Mouse (Mus musculus): ENCODE data around the gene Kcnip1. TPM values are rescaled to one million over a fixed set of nuclear protein-coding genes. Genes with fewer than 3 reads are reported as not detected.

Kcnip1 gene
- polyA plus RNA-seq, 1 experiment from 2014 or later = 3.9 TPM

DNA sequence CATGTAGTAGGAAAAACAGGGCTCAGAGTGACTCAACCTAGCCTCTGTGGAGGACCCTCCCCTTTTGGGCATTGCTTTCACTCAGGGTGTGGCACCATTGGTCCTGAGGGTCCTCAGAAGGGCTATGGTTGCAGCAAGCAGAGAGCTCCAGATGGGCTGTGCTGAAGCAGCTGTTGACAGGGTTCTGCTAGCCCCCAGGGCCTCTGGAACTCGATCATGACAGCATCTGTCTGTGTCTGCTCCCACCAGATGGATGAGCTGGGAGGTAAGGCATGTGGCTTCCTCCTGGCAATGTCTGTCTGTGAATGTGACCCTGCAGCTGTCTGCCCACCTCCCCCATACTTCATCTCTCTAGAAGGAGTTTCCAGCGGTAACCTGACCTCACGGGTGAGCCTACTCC, 385.2 kb downstream of the Kcnip1 start:
- no peaks in the 10 kb centered on the region for H3K9me3 ChIP-seq (ENCODE audit: control insufficient read depth, low read length)
- ATAC-seq (ENCODE audit: low FRiP score, low TSS enrichment) (0 out of 2 replicates have a peak, but pooled peaks have one; percentile 32), DNase-seq (ENCODE audit: low spot score) (no peak)
- WGBS = 8% methylated on average over 3 of the region's 3 CpGs
- H3K27ac ChIP-seq (replicated peaks) = no peak overlapping the region
- no peak overlapping the region for H3K4me2 ChIP-seq (replicated peaks; ENCODE audit: low read depth)
- H3K4me3 ChIP-seq (ENCODE audit: low read depth, low read length) = no peak overlapping the region
- TF ChIP-seq CTCF (IDR thresholded peaks at IDR 0.05; ENCODE audit: low read depth) = no peak
- TF ChIP-seq EP300 (optimal IDR thresholded peaks at IDR 0.05) = no peak
- H3K9ac ChIP-seq (ENCODE audit: low read length) = no peak overlapping the region
- H3K36me3 ChIP-seq (ENCODE audit: control insufficient read depth, insufficient read depth, low read length) = no peaks in the 10 kb centered on the region
- no peaks in the 10 kb centered on the region for H3K27me3 ChIP-seq (ENCODE audit: control insufficient read depth, insufficient read depth, low read length)
- H3K4me1 ChIP-seq (replicated peaks; ENCODE audit: control insufficient read depth, insufficient read depth) = no peaks in the 10 kb centered on the region

DNA sequence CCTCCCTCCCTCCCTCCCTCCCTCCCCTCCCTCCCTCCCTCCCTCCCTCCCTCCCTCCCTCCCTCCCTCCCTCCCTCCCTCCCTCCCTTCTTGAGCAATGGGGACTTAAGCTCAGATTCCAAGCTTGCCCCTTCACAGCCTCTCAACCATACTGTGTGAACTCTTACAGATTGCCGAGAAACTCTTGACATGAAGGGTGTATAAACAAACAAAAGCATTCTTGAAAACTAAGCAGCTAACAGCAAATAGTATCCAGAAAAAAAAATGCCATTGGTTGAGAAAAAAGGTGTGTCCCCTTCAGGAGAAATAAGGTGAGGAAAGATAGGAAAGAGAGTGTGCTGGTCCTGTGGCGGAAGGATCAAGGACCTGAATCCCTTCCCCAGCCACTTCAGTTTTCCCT, 389.8 kb downstream of the Kcnip1 start:
- WGBS = 51% methylated on average over 2 of the region's 2 CpGs
- H3K27me3 ChIP-seq (ENCODE audit: control insufficient read depth, insufficient read depth, low read length) = no peaks in the 10 kb centered on the region
- no peaks in the 10 kb centered on the region for H3K36me3 ChIP-seq (ENCODE audit: control insufficient read depth, insufficient read depth, low read length)
- ATAC-seq (ENCODE audit: low FRiP score, low TSS enrichment) = no peak
- no peak for TF ChIP-seq EP300 (optimal IDR thresholded peaks at IDR 0.05)
- no peak for TF ChIP-seq CTCF (IDR thresholded peaks at IDR 0.05; ENCODE audit: low read depth)
- no peak overlapping the region for H3K9ac ChIP-seq (ENCODE audit: low read length)
- H3K4me1 ChIP-seq (replicated peaks; ENCODE audit: control insufficient read depth, insufficient read depth) = no peaks in the 10 kb centered on the region
- H3K4me2 ChIP-seq (replicated peaks; ENCODE audit: low read depth) = no peak overlapping the region
- no peak overlapping the region for H3K4me3 ChIP-seq (ENCODE audit: low read depth, low read length)
- no peaks in the 10 kb centered on the region for H3K9me3 ChIP-seq (ENCODE audit: control insufficient read depth, low read length)
- no peak for DNase-seq (ENCODE audit: low spot score)
- no peak overlapping the region for H3K27ac ChIP-seq (replicated peaks)

DNA sequence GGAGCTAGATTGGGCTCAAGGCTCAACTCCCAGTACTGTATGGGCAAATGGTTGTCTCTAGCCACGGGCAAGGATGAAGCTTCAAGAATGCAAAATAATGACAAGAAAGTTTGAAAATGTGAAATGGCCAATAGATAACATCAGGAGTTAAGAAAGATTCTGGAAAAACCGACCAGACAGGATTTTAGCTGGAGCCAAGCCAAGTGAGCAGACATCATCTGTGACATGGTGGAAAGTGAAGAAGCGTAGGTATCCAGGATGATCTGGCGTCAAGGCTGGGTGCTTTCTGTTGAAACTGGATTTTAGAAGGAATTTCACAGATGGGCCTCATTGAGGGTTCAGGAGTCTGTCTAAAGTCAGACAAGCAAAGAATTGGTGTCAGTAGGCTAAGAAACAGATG, 394.0 kb downstream of the Kcnip1 start, which contains the start of gene D130052B06Rik:
D130052B06Rik (plus strand) TSS at position 317 of the 400 bp plus-strand sequence.
- Histone ChIP-seq H3K36me3 (ENCODE audit: control insufficient read depth, insufficient read depth, low read length) (no peaks in the 10 kb centered on the region), H3K27ac (replicated peaks) (no peak within 1 kb of the TSS), H3K9me3 (ENCODE audit: control insufficient read depth, low read length) (no peaks in the 10 kb centered on the region), H3K27me3 (ENCODE audit: control insufficient read depth, insufficient read depth, low read length) (no peaks in the 10 kb centered on the region), H3K4me3 (ENCODE audit: low read depth, low read length) (no peak within 1 kb of the TSS), H3K4me1 (replicated peaks; ENCODE audit: control insufficient read depth, insufficient read depth) (no peaks in the 10 kb centered on the region), H3K4me2 (replicated peaks; ENCODE audit: low read depth) (no peak within 1 kb of the TSS), H3K9ac (ENCODE audit: low read length) (no peak within 1 kb of the TSS)
- DNase-seq (ENCODE audit: low spot score) (no peak), ATAC-seq (ENCODE audit: low FRiP score, low TSS enrichment) (no peak)
- no peak for TF ChIP-seq CTCF (IDR thresholded peaks at IDR 0.05; ENCODE audit: low read depth)
- no peak for TF ChIP-seq EP300 (optimal IDR thresholded peaks at IDR 0.05)
- 62% methylated on average over 4 of the region's 4 CpGs for WGBS

DNA sequence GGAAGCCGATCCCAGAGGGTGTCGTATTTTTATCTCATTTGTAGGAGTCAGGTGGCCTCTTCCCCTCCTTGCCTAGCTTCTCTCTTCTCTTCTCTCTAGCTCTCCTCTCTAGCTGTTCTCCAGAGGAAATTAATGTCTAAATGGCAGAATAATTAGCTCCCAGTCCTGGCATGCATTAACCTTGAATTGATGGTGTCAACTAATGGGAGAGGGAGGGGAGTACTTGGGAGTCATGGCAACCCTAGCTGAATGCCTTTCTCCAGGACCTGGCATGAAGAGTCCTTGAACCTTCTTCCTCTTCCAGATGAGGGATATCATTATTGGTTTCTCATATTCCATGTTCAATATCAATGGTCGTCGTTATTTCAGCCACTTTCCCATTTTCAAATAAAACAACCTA, 396.3 kb downstream of the Kcnip1 start:
- no peak overlapping the region for H3K27ac ChIP-seq (replicated peaks)
- H3K4me3 ChIP-seq (ENCODE audit: low read depth, low read length) = no peak overlapping the region
- WGBS = 80% methylated on average over 4 of the region's 4 CpGs
- no peak for TF ChIP-seq EP300 (optimal IDR thresholded peaks at IDR 0.05)
- no peak for TF ChIP-seq CTCF (IDR thresholded peaks at IDR 0.05; ENCODE audit: low read depth)
- H3K27me3 ChIP-seq (ENCODE audit: control insufficient read depth, insufficient read depth, low read length) = no peaks in the 10 kb centered on the region
- no peaks in the 10 kb centered on the region for H3K9me3 ChIP-seq (ENCODE audit: control insufficient read depth, low read length)
- ATAC-seq (ENCODE audit: low FRiP score, low TSS enrichment) = no peak
- H3K9ac ChIP-seq (ENCODE audit: low read length) = no peak overlapping the region
- no peak overlapping the region for H3K4me2 ChIP-seq (replicated peaks; ENCODE audit: low read depth)
- DNase-seq (ENCODE audit: low spot score) = no peak
- H3K36me3 ChIP-seq (ENCODE audit: control insufficient read depth, insufficient read depth, low read length) = no peaks in the 10 kb centered on the region
- no peaks in the 10 kb centered on the region for H3K4me1 ChIP-seq (replicated peaks; ENCODE audit: control insufficient read depth, insufficient read depth)

DNA sequence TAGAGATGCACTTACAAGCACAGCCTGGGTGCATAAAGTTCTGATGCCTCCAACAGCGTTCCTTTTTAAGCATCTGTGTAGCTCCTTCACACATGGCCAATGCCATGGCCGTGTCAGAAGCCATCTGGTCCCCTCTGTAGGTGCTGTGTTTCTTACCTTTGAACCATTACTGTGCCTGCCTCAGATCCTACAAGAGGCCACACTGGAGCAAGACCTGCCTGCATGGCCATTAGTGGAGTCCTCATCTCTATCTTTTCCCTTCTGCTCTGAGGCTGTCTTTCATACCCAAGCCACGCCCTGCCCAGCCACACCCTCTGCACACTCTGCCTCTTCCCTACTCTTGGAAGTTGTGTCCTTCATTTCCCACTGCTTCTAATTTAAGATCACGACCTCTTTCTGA, 400.1 kb downstream of the Kcnip1 start:
- ATAC-seq (ENCODE audit: low FRiP score, low TSS enrichment) = no peak
- H3K4me2 ChIP-seq (replicated peaks; ENCODE audit: low read depth) = no peak overlapping the region
- 77% methylated on average over 4 of the region's 4 CpGs for WGBS
- no peak for DNase-seq (ENCODE audit: low spot score)
- H3K4me3 ChIP-seq (ENCODE audit: low read depth, low read length) = no peak overlapping the region
- H3K36me3 ChIP-seq (ENCODE audit: control insufficient read depth, insufficient read depth, low read length) = no peaks in the 10 kb centered on the region
- TF ChIP-seq CTCF (IDR thresholded peaks at IDR 0.05; ENCODE audit: low read depth) = no peak
- no peak for TF ChIP-seq EP300 (optimal IDR thresholded peaks at IDR 0.05)
- H3K27ac ChIP-seq (replicated peaks) = no peak overlapping the region
- no peaks in the 10 kb centered on the region for H3K4me1 ChIP-seq (replicated peaks; ENCODE audit: control insufficient read depth, insufficient read depth)
- no peaks in the 10 kb centered on the region for H3K27me3 ChIP-seq (ENCODE audit: control insufficient read depth, insufficient read depth, low read length)
- H3K9me3 ChIP-seq (ENCODE audit: control insufficient read depth, low read length) = no peaks in the 10 kb centered on the region
- H3K9ac ChIP-seq (ENCODE audit: low read length) = no peak overlapping the region

DNA sequence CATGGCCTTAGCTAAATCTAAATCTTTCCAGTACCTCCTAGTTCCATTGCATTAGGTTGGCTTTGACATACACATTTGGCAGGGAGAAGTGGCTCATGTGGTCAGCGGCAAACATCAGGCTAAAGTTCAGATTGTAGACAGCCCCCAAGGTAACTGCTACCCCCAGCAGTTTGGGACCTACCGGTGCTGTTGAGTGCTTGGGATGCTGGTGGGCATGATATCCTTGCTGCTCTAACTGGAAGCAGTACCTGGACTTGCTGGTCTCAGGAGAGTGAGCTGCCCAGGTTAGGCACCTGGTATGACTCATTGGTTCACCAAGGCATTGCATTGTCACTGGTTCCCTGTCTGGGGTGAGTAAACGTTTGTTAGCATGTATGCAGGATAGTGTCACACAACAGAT, 402.2 kb downstream of the Kcnip1 start:
- TF ChIP-seq CTCF (IDR thresholded peaks at IDR 0.05; ENCODE audit: low read depth) (no peak), EP300 (optimal IDR thresholded peaks at IDR 0.05) (no peak)
- Histone ChIP-seq H3K4me1 (replicated peaks; ENCODE audit: control insufficient read depth, insufficient read depth) (no peaks in the 10 kb centered on the region), H3K4me3 (ENCODE audit: low read depth, low read length) (no peak overlapping the region), H3K4me2 (replicated peaks; ENCODE audit: low read depth) (no peak overlapping the region), H3K9ac (ENCODE audit: low read length) (no peak overlapping the region), H3K27me3 (ENCODE audit: control insufficient read depth, insufficient read depth, low read length) (no peaks in the 10 kb centered on the region), H3K27ac (replicated peaks) (no peak overlapping the region), H3K36me3 (ENCODE audit: control insufficient read depth, insufficient read depth, low read length) (no peaks in the 10 kb centered on the region), H3K9me3 (ENCODE audit: control insufficient read depth, low read length) (no peaks in the 10 kb centered on the region)
- WGBS = 81% methylated on average over 3 of the region's 3 CpGs
- ATAC-seq (ENCODE audit: low FRiP score, low TSS enrichment) (no peak), DNase-seq (ENCODE audit: low spot score) (no peak)

Data from stomach, postnatal 0 days (tissue).